Mouse (Mus musculus): ENCODE data around the gene Mtor. TPM values are rescaled to one million over a fixed set of nuclear protein-coding genes. Genes with fewer than 3 reads are reported as not detected.

Gene Mtor
- total and polyA plus RNA-seq, 3 experiments = 10.5 to 28.6 (median 24.3) TPM

DNA sequence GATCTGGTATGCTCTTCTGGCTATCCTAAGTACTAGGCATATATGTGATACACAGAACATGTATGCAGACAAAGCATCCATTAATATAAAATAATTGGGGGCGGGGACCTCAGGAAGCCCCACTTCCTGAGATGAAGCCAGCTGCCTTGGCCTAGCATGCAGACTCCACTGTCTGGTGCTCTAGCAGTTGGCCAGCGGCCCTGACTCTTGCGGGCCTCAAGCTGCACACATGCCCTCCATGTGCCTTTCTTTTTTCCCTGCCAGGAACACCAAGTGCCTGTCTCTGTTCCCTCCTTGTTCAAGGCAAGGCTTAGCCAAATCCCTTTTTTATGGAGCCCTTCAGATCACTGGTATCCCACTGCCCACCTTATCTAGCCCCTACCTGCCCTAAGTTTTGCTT lies 87.5 kb downstream of the Mtor start:
- in situ Hi-C loops (cut with MboI; ENCODE audit: low pct_ligation_motif_present, low pct_unique_long_range_greater_than_20kb, low sequenced_read_pairs) = no loop called here
- dilution Hi-C loops (cut with MboI; ENCODE audit: extremely low pct_ligation_motif_present, extremely low pct_unique_long_range_greater_than_20kb, low sequenced_read_pairs) = no loop called here
- no peaks in the 10 kb centered on the region for H3K4me1 ChIP-seq (ENCODE audit: control insufficient read depth in 1 of 2, insufficient read depth in 2 of 2)
- no peak overlapping the region for H3K27ac ChIP-seq (ENCODE audit: insufficient read depth, low read depth)
- H3K79me2 ChIP-seq (replicated peaks; ENCODE audit: control insufficient read depth, extremely low read depth, insufficient read depth, poor library complexity, severe bottlenecking) = no peaks in the 10 kb centered on the region
- no peak for DNase-seq (ENCODE audit: extremely low read depth)
- H3K4me3 ChIP-seq (replicated peaks in 1 of 3; ENCODE audit: low read depth in 2 of 3, low read length in 2 of 3, poor library complexity in 1 of 3) = no peak overlapping the region
- no peaks in the 10 kb centered on the region for H3K9me3 ChIP-seq (replicated peaks; ENCODE audit: low read length)
- no peaks in the 10 kb centered on the region for H3K27me3 ChIP-seq (replicated peaks)
- H3K4me2 ChIP-seq (ENCODE audit: insufficient read depth, low read depth, poor library complexity, severe bottlenecking) = no peak overlapping the region
- no peak overlapping the region for H3K9ac ChIP-seq (ENCODE audit: insufficient read depth, low read depth)
- H3K36me3 ChIP-seq (replicated peaks in 1 of 2; ENCODE audit: control insufficient read depth in 1 of 2, insufficient read depth in 1 of 2, low read length in 1 of 2) = peaks cover 80 to 93% of the 10 kb centered on the region in 2 experiments
- TF ChIP-seq ELF1 (IDR thresholded peaks at IDR 0.05; ENCODE audit: low read depth, low read length) (no peak), JUN (IDR thresholded peaks at IDR 0.05; ENCODE audit: insufficient read depth, low read depth, low read length) (no peak), PAX5 (IDR thresholded peaks at IDR 0.05; ENCODE audit: low read length) (no peak), MAFK (IDR thresholded peaks at IDR 0.05; ENCODE audit: insufficient replicate concordance, low read length) (no peak)

DNA sequence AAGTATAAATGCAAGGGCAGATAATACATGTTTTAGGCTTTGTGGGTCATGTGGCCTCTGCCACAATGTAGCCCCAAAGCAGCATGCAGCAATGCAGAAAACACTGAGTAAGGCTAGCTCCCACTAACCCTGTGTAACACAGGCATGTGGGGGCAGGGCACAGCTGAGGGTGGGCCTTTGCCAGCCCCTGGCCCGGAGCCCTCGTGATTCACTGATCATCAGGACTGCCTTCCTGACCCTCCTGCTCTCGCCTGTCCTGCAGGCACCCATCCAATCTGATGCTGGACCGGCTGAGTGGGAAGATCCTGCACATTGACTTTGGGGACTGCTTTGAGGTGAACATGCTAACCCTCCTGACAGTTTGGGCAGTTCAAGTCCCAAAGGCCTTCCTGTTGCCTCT lies 100.7 kb downstream of the Mtor start:
- Histone ChIP-seq H3K27ac (ENCODE audit: insufficient read depth, low read depth) (no peak overlapping the region), H3K36me3 (replicated peaks in 1 of 2; ENCODE audit: control insufficient read depth in 1 of 2, insufficient read depth in 1 of 2, low read length in 1 of 2) (peaks cover 66 to 88% of the 10 kb centered on the region in 2 experiments), H3K9me3 (replicated peaks; ENCODE audit: low read length) (no peaks in the 10 kb centered on the region), H3K4me2 (ENCODE audit: insufficient read depth, low read depth, poor library complexity, severe bottlenecking) (no peak overlapping the region), H3K4me1 (ENCODE audit: control insufficient read depth in 1 of 2, insufficient read depth in 2 of 2) (no peaks in the 10 kb centered on the region), H3K27me3 (replicated peaks) (no peaks in the 10 kb centered on the region), H3K9ac (ENCODE audit: insufficient read depth, low read depth) (no peak overlapping the region), H3K79me2 (replicated peaks; ENCODE audit: control insufficient read depth, extremely low read depth, insufficient read depth, poor library complexity, severe bottlenecking) (no peaks in the 10 kb centered on the region), H3K4me3 (replicated peaks in 1 of 3; ENCODE audit: low read depth in 2 of 3, low read length in 2 of 3, poor library complexity in 1 of 3) (no peak overlapping the region)
- TF ChIP-seq CHD2 (IDR thresholded peaks at IDR 0.05; ENCODE audit: low read length) = no peak
- TF ChIP-seq RAD21 (IDR thresholded peaks at IDR 0.05; ENCODE audit: low read depth, low read length) = no peak
- no peak for TF ChIP-seq POLR2AphosphoS2 (IDR thresholded peaks at IDR 0.05; ENCODE audit: low read depth, low read length)
- no peak for TF ChIP-seq NRF1 (IDR thresholded peaks at IDR 0.05; ENCODE audit: low read depth, low read length)
- no peak for TF ChIP-seq MAFK (IDR thresholded peaks at IDR 0.05; ENCODE audit: insufficient replicate concordance, low read length)
- TF ChIP-seq E2F4 (IDR thresholded peaks at IDR 0.05; ENCODE audit: insufficient replicate concordance, low read depth, low read length) = no peak
- no peak for TF ChIP-seq USF1 (IDR thresholded peaks at IDR 0.05; ENCODE audit: low read depth, low read length)
- TF ChIP-seq ELF1 (IDR thresholded peaks at IDR 0.05; ENCODE audit: low read depth, low read length) = no peak
- TF ChIP-seq RCOR1 (conservative IDR thresholded peaks at IDR 0.05; ENCODE audit: low read depth, low read length) = no peak
- no peak for TF ChIP-seq HCFC1 (IDR thresholded peaks at IDR 0.05; ENCODE audit: low read depth, low read length)
- no peak for TF ChIP-seq ZNF384 (IDR thresholded peaks at IDR 0.05; ENCODE audit: low read depth, low read length)
- TF ChIP-seq SMC3 (IDR thresholded peaks at IDR 0.05; ENCODE audit: low read depth, low read length) = no peak
- no peak for TF ChIP-seq SIN3A (IDR thresholded peaks at IDR 0.05; ENCODE audit: low read length)
- TF ChIP-seq ZKSCAN1 (IDR thresholded peaks at IDR 0.05; ENCODE audit: borderline replicate concordance, low read depth, low read length) = no peak
- TF ChIP-seq GABPA (IDR thresholded peaks at IDR 0.05; ENCODE audit: insufficient replicate concordance, low read depth, low read length) = no peak
- DNase-seq (ENCODE audit: extremely low read depth) = no peak
- dilution Hi-C loops (cut with MboI; ENCODE audit: extremely low pct_ligation_motif_present, extremely low pct_unique_long_range_greater_than_20kb, low sequenced_read_pairs) = no loop called here
- in situ Hi-C loops (cut with MboI; ENCODE audit: low pct_ligation_motif_present, low pct_unique_long_range_greater_than_20kb, low sequenced_read_pairs) = no loop called here

All from CH12.LX (cell line).